Mouse (Mus musculus) midbrain, embryonic 10.5 days (tissue): ENCODE measurements at regions not wholly inside any gene's neighbourhood (a gene's known extent, or its start where the extent isn't known, plus 50 kb on each side); places are given as distances from the start of the nearest gene placed in this dataset.

Experiments
- DNase-seq: peaks from one replicate; pipeline ENCODE4 v3.0.0-alpha.2; 2017; ENCODE audit warnings: low spot score
- H3K27ac ChIP-seq: fragments of 300-500 bp; sonication (generic); replicated peaks from 2 replicates; pipeline ENCODE4 v1.5.1; 2016; ENCODE audit warnings: mild to moderate bottlenecking
- H3K27me3 ChIP-seq: fragments of 300-500 bp; sonication (generic); 2 replicates; pipeline ENCODE4 v1.6.1; 2016; ENCODE audit warnings: low read depth, mild to moderate bottlenecking; ENCODE audit not compliant: poor library complexity, severe bottlenecking
- H3K36me3 ChIP-seq: fragments of 300-500 bp; sonication (generic); 2 replicates; pipeline ENCODE4 v1.6.1; 2016; ENCODE audit warnings: mild to moderate bottlenecking, moderate library complexity
- H3K4me1 ChIP-seq: fragments of 300-500 bp; sonication (generic); 2 replicates; pipeline ENCODE4 v1.6.1; 2016
- H3K4me3 ChIP-seq: fragments of 300-500 bp; sonication (generic); 2 replicates; pipeline ENCODE4 v1.5.1; 2016; ENCODE audit warnings: mild to moderate bottlenecking, moderate library complexity
- H3K9me3 ChIP-seq: fragments of 300-500 bp; sonication (generic); replicated peaks from 2 replicates; pipeline ENCODE4 v1.6.1; 2016; ENCODE audit warnings: mild to moderate bottlenecking
- WGBS: fragments of 180-500 bp; shearing (Covaris S2); methylation state at CpG from one replicate; pipeline ENCODE4 v1.1.7; 2016; 5-methylcytosine and 5-hydroxymethylcytosine counted together

- Histone ChIP-seq H3K27ac (no peak overlapping the region), H3K4me3 (no peak overlapping the region), H3K9me3 (no peaks in the 10 kb centered on the region), H3K27me3 (no peaks in the 10 kb centered on the region), H3K4me1 (no peaks in the 10 kb centered on the region), H3K36me3 (no peaks in the 10 kb centered on the region)
- 92% methylated on average over 4 of the region's 4 CpGs for WGBS
- DNase-seq: no peak
These were observed 66.1 kb upstream of the Spats2l start for GRCm38 (mm10) chr1:57707906-57708305.

DNA sequence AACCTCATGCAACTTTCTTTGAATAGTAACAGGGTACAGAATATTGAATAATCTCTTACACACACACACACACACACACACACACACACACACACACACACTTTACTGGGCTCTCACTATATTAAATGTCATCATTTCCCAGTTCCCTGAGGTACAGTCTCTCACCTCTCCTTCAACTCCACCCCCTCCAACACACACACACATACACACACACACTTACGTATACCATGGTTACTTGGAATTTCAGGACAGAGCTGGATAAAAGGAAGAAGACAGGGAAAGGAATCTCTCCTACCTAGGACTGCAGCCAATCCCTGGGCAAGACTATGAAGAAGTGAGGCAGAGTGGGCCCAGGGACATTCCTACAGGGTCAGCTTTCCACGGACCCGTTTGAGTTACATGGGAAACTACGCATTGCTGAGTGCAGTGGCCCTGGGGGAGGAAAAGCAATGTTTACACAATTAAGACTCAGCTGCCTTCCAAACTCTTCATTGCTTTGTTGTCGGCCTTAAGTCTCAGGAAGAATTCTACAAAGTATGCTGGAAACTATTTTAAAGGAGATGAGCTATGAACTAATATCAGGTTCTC is 61.0 kb upstream of the Spats2l start:
- no peak overlapping the region for H3K4me3 ChIP-seq
- 78% methylated on average over 5 of the region's 5 CpGs for WGBS
- H3K27me3 ChIP-seq: no peaks in the 10 kb centered on the region
- no peak for DNase-seq
- no peak overlapping the region for H3K27ac ChIP-seq
- no peaks in the 10 kb centered on the region for H3K9me3 ChIP-seq
- no peaks in the 10 kb centered on the region for H3K4me1 ChIP-seq
- H3K36me3 ChIP-seq: no peaks in the 10 kb centered on the region

GRCm38 (mm10) chr1:57717139-57717800 is 56.7 kb upstream of the Spats2l start:
- Histone ChIP-seq H3K4me1 (no peaks in the 10 kb centered on the region), H3K36me3 (no peaks in the 10 kb centered on the region), H3K4me3 (no peak overlapping the region), H3K27ac (no peak overlapping the region), H3K9me3 (no peaks in the 10 kb centered on the region), H3K27me3 (no peaks in the 10 kb centered on the region)
- no peak for DNase-seq
- 83% methylated on average over 5 of the region's 5 CpGs for whole genome bisulfite sequencing

GRCm38 (mm10) chr1:57718409-57718808 is 55.6 kb upstream of the Spats2l start:
- no peak for DNase-seq
- H3K36me3 ChIP-seq: no peaks in the 10 kb centered on the region
- no peak overlapping the region for H3K27ac ChIP-seq
- H3K9me3 ChIP-seq: no peaks in the 10 kb centered on the region
- no peaks in the 10 kb centered on the region for H3K4me1 ChIP-seq
- WGBS: 83% methylated on average over 7 of the region's 7 CpGs
- H3K27me3 ChIP-seq: no peaks in the 10 kb centered on the region
- no peak overlapping the region for H3K4me3 ChIP-seq
